Mouse (Mus musculus) forebrain, embryonic 11.5 days (tissue): ENCODE results near the gene Fhit. TPM values are rescaled to one million over a fixed set of nuclear protein-coding genes. Genes with fewer than 3 reads are reported as not detected.

ENCODE experiments used
- ATAC-seq: fragments of 200-750 bp; cut with Nextera tagmentation; replicated peaks from 2 replicates; pipeline ENCODE4 v1.8.0; 2017; ENCODE audit warnings: moderate TSS enrichment; ENCODE audit not compliant: low FRiP score
- DNase-seq: peaks from one replicate; pipeline ENCODE4 v3.0.0-alpha.2; 2017; ENCODE audit warnings: low spot score
- H3K27ac ChIP-seq: fragments of 300-500 bp; sonication (generic); 2 replicates; pipeline ENCODE4 v1.5.1; 2014; ENCODE audit warnings: low read depth, low read length
- H3K27me3 ChIP-seq: fragments of 300-500 bp; sonication (generic); 2 replicates; pipeline ENCODE4 v1.6.1; 2014; ENCODE audit warnings: mild to moderate bottlenecking, low read length, mixed read lengths; ENCODE audit not compliant: control insufficient read depth, insufficient read depth
- H3K36me3 ChIP-seq: fragments of 300-500 bp; sonication (generic); 2 replicates; pipeline ENCODE4 v1.6.1; 2014; ENCODE audit warnings: mild to moderate bottlenecking, low read length, moderate library complexity, mixed read lengths; ENCODE audit not compliant: control insufficient read depth, insufficient read depth
- H3K4me1 ChIP-seq: fragments of 300-500 bp; sonication (generic); replicated peaks from 2 replicates; pipeline ENCODE4 v1.6.1; 2014; ENCODE audit warnings: low read length, mixed read lengths; ENCODE audit not compliant: control insufficient read depth, insufficient read depth
- H3K4me2 ChIP-seq: fragments of 300-500 bp; sonication (generic); 2 replicates; pipeline ENCODE4 v1.6.1; 2014; ENCODE audit warnings: low read depth, mild to moderate bottlenecking, low read length, moderate library complexity, mixed read lengths; ENCODE audit not compliant: severe bottlenecking
- H3K4me3 ChIP-seq: fragments of 300-500 bp; sonication (generic); 2 replicates; pipeline ENCODE4 v1.5.1; 2014; ENCODE audit warnings: low read depth, low read length
- H3K9ac ChIP-seq: fragments of 300-500 bp; sonication (generic); 2 replicates; pipeline ENCODE4 v1.6.1; 2014; ENCODE audit warnings: low read length
- H3K9me3 ChIP-seq: fragments of 300-500 bp; sonication (generic); 2 replicates; pipeline ENCODE4 v1.6.1; 2016; ENCODE audit warnings: low read length, mixed read lengths; ENCODE audit not compliant: control insufficient read depth
- WGBS: fragments of 180-500 bp; shearing (Covaris S2); extraction: QIAGEN DNeasy Blood & Tissue Kit; methylation state at CpG from one replicate; pipeline ENCODE4 v1.1.7; 2014; 5-methylcytosine and 5-hydroxymethylcytosine counted together
- polyA plus RNA-seq: library from polyadenylated mRNA; unstranded; fragments of >200 nt; fragmentation: Nextera tagmentation; extraction: Ambion mirVana; gene quantifications from 2 replicates; pipeline ENCODE4 v1.2.1, GENCODE M21; 2014

Gene Fhit
- polyA plus RNA-seq, 1 experiment from 2014 or later: 2.2 TPM

DNA sequence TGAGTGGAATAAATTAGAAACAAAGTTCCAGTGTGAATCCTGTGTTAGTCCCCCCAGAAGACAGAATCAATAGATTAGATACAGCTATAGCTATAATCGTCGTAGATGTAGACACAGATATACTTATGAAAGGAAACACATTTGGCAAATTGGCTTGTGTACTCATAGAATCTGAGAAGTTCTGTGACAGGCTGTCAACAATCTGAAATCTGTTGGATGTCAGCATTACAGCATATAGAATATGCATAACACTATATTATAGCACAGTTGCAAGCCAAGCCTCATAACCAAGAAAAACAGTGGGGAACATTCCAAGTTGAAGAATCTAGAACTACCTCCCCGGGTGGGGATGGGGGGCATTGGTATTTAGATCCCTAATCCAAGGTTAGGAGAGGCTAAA, 1635.7 kb downstream of the Fhit start:
- Histone ChIP-seq H3K9me3 (no peaks in the 10 kb centered on the region), H3K36me3 (no peaks in the 10 kb centered on the region), H3K9ac (no peak overlapping the region), H3K27me3 (no peaks in the 10 kb centered on the region), H3K4me3 (no peak overlapping the region), H3K4me1 (no peaks in the 10 kb centered on the region), H3K4me2 (no peak overlapping the region), H3K27ac (no peak overlapping the region)
- ATAC-seq (no peak), DNase-seq (no peak)
- WGBS: 97% methylated on average over 3 of the region's 3 CpGs

GRCm38 (mm10) chr14:9517651-9518050, 1644.2 kb downstream of the Fhit start:
- no peak overlapping the region for H3K4me2 ChIP-seq
- no peaks in the 10 kb centered on the region for H3K36me3 ChIP-seq
- no peak for DNase-seq
- no peaks in the 10 kb centered on the region for H3K4me1 ChIP-seq
- H3K4me3 ChIP-seq: no peak overlapping the region
- H3K9me3 ChIP-seq: no peaks in the 10 kb centered on the region
- no peak overlapping the region for H3K9ac ChIP-seq
- no peak overlapping the region for H3K27ac ChIP-seq
- no peak for ATAC-seq
- WGBS: 88% methylated on average over 2 of the region's 2 CpGs
- no peaks in the 10 kb centered on the region for H3K27me3 ChIP-seq

GRCm38 (mm10) chr14:9509678-9510077, 1652.2 kb downstream of the Fhit start:
- no peak overlapping the region for H3K9ac ChIP-seq
- no peak overlapping the region for H3K27ac ChIP-seq
- H3K36me3 ChIP-seq: no peaks in the 10 kb centered on the region
- no peaks in the 10 kb centered on the region for H3K27me3 ChIP-seq
- H3K4me2 ChIP-seq: no peak overlapping the region
- H3K4me3 ChIP-seq: no peak overlapping the region
- DNase-seq: no peak
- H3K4me1 ChIP-seq: no peaks in the 10 kb centered on the region
- WGBS: 92% methylated on average over 1 of the region's 1 CpGs
- ATAC-seq: no peak
- no peaks in the 10 kb centered on the region for H3K9me3 ChIP-seq

Other genes starting within 250 kb of the Fhit start
- 2.2 and 2.3 TPM in 2 replicates for gene Gm3839, start 194.7 kb upstream of the Fhit start, polyA plus RNA-seq